Mouse (Mus musculus): ENCODE measurements at regions not wholly inside any gene's neighbourhood (a gene's known extent, or its start where the extent isn't known, plus 50 kb on each side); places are given as distances from the start of the nearest gene placed in this dataset.

- Histone ChIP-seq H3K36me3 (replicated peaks) (no peaks in the 10 kb centered on the region), H3K4me2 (no peak overlapping the region), H3K9me3 (replicated peaks) (no peaks in the 10 kb centered on the region), H3K27me3 (peaks cover 5% of the 10 kb centered on the region; the same call in 1 of the 2 replicates), H3K4me3 (replicated peaks) (no peak overlapping the region), H3K9ac (no peak overlapping the region), H3K4me1 (replicated peaks) (peaks cover 4% of the 10 kb centered on the region), H3K27ac (replicated peaks) (no peak overlapping the region)
- ATAC-seq (ENCODE audit: insufficient read depth) = no peak
- WGBS (ENCODE audit: insufficient replicate concordance) = 35% methylated on average over 10 of the region's 10 CpGs
Measured at GRCm38 (mm10) chr16:29877372-29878123, 186.6 kb upstream of the Hes1 start.

GRCm38 (mm10) chr16:29879665-29880064 lies 184.5 kb upstream of the Hes1 start:
- H3K4me3 ChIP-seq (replicated peaks) = no peak overlapping the region
- no peak overlapping the region for H3K4me2 ChIP-seq
- WGBS (ENCODE audit: insufficient replicate concordance) = 60% methylated on average over 6 of the region's 6 CpGs
- no peak overlapping the region for H3K27ac ChIP-seq (replicated peaks)
- no peaks in the 10 kb centered on the region for H3K9me3 ChIP-seq (replicated peaks)
- no peaks in the 10 kb centered on the region for H3K36me3 ChIP-seq (replicated peaks)
- peaks cover 5% of the 10 kb centered on the region; the same call in 1 of the 2 replicates for H3K27me3 ChIP-seq
- no peak overlapping the region for H3K9ac ChIP-seq
- H3K4me1 ChIP-seq (replicated peaks) = peaks cover 6% of the 10 kb centered on the region
- ATAC-seq (ENCODE audit: insufficient read depth) = no peak

GRCm38 (mm10) chr16:29881497-29881896 lies 182.7 kb upstream of the Hes1 start:
- whole genome bisulfite sequencing (ENCODE audit: insufficient replicate concordance) = 57% methylated on average over 12 of the region's 12 CpGs

GRCm38 (mm10) chr16:29882226-29882972 lies 181.8 kb upstream of the Hes1 start:
- ATAC-seq (ENCODE audit: insufficient read depth) = no peak
- Histone ChIP-seq H3K9ac (no peak overlapping the region), H3K36me3 (replicated peaks) (no peaks in the 10 kb centered on the region), H3K27me3 (peaks cover 5% of the 10 kb centered on the region; the same call in 1 of the 2 replicates), H3K4me1 (replicated peaks) (peaks cover 6% of the 10 kb centered on the region), H3K4me2 (no peak overlapping the region), H3K27ac (replicated peaks) (no peak overlapping the region), H3K9me3 (replicated peaks) (no peaks in the 10 kb centered on the region), H3K4me3 (replicated peaks) (no peak overlapping the region)
- WGBS (ENCODE audit: insufficient replicate concordance) = 24% methylated on average over 10 of the region's 10 CpGs

More at GRCm38 (mm10) chr16:29881497-29881896, 182.7 kb upstream of the Hes1 start:
- Histone ChIP-seq H3K9me3 (replicated peaks) (no peaks in the 10 kb centered on the region), H3K4me1 (replicated peaks) (peaks cover 6% of the 10 kb centered on the region), H3K27me3 (peaks cover 5% of the 10 kb centered on the region; the same call in 1 of the 2 replicates), H3K4me3 (replicated peaks) (no peak overlapping the region), H3K4me2 (no peak overlapping the region), H3K36me3 (replicated peaks) (no peaks in the 10 kb centered on the region), H3K9ac (no peak overlapping the region), H3K27ac (replicated peaks) (no peak overlapping the region)
- ATAC-seq (ENCODE audit: insufficient read depth) = no peak

GRCm38 (mm10) chr16:29883252-29883992 lies 180.8 kb upstream of the Hes1 start:
- Histone ChIP-seq H3K27me3 (peaks cover 5% of the 10 kb centered on the region; the same call in 1 of the 2 replicates), H3K36me3 (replicated peaks) (no peaks in the 10 kb centered on the region), H3K4me1 (replicated peaks) (peaks cover 6% of the 10 kb centered on the region), H3K9ac (no peak overlapping the region), H3K27ac (replicated peaks) (no peak overlapping the region), H3K4me3 (replicated peaks) (no peak overlapping the region), H3K9me3 (replicated peaks) (no peaks in the 10 kb centered on the region), H3K4me2 (no peak overlapping the region)
- WGBS (ENCODE audit: insufficient replicate concordance) = 55% methylated on average over 10 of the region's 10 CpGs
- ATAC-seq (ENCODE audit: insufficient read depth) = no peak

- 55% methylated on average over 4 of the region's 4 CpGs for WGBS (ENCODE audit: insufficient replicate concordance)
- ATAC-seq (ENCODE audit: insufficient read depth) = no peak
- H3K27me3 ChIP-seq = peaks cover 6% of the 10 kb centered on the region; the same call in 1 of the 2 replicates
Measured at GRCm38 (mm10) chr16:29884899-29885298, 179.3 kb upstream of the Hes1 start.

GRCm38 (mm10) chr16:29886755-29887154 lies 177.4 kb upstream of the Hes1 start:
- ATAC-seq (ENCODE audit: insufficient read depth) = no peak
- H3K36me3 ChIP-seq (replicated peaks) = no peaks in the 10 kb centered on the region
- no peak overlapping the region for H3K9ac ChIP-seq
- H3K9me3 ChIP-seq (replicated peaks) = no peaks in the 10 kb centered on the region
- H3K4me1 ChIP-seq (replicated peaks) = peaks cover 14% of the 10 kb centered on the region
- WGBS (ENCODE audit: insufficient replicate concordance) = 53% methylated on average over 4 of the region's 4 CpGs
- H3K4me3 ChIP-seq (replicated peaks) = no peak overlapping the region
- no peak overlapping the region for H3K27ac ChIP-seq (replicated peaks)
- no peak overlapping the region for H3K4me2 ChIP-seq
- H3K27me3 ChIP-seq = peaks cover 5% of the 10 kb centered on the region; the same call in 1 of the 2 replicates

More at GRCm38 (mm10) chr16:29884899-29885298, 179.3 kb upstream of the Hes1 start:
- Histone ChIP-seq H3K4me1 (replicated peaks) (peaks cover 6% of the 10 kb centered on the region), H3K4me2 (no peak overlapping the region), H3K27ac (replicated peaks) (no peak overlapping the region), H3K9me3 (replicated peaks) (no peaks in the 10 kb centered on the region), H3K4me3 (replicated peaks) (no peak overlapping the region), H3K9ac (no peak overlapping the region), H3K36me3 (replicated peaks) (no peaks in the 10 kb centered on the region)

- peaks cover 10% of the 10 kb centered on the region for H3K4me1 ChIP-seq (replicated peaks)
- H3K9me3 ChIP-seq (replicated peaks) = no peaks in the 10 kb centered on the region
- no peak overlapping the region for H3K27ac ChIP-seq (replicated peaks)
- H3K36me3 ChIP-seq (replicated peaks) = no peaks in the 10 kb centered on the region
- peaks cover 28% of the 10 kb centered on the region for H3K27me3 ChIP-seq
- ATAC-seq (ENCODE audit: insufficient read depth) = no peak
- H3K9ac ChIP-seq = no peak overlapping the region
- H3K4me2 ChIP-seq = no peak overlapping the region
- WGBS (ENCODE audit: insufficient replicate concordance) = 44% methylated on average over 4 of the region's 4 CpGs
- H3K4me3 ChIP-seq (replicated peaks) = no peak overlapping the region
Measured at GRCm38 (mm10) chr16:29889346-29889745, 174.8 kb upstream of the Hes1 start.

GRCm38 (mm10) chr16:29891472-29891871 lies 172.7 kb upstream of the Hes1 start:
- H3K27me3 ChIP-seq = peaks cover 32% of the 10 kb centered on the region
- H3K4me1 ChIP-seq (replicated peaks) = peaks cover 10% of the 10 kb centered on the region
- no peaks in the 10 kb centered on the region for H3K36me3 ChIP-seq (replicated peaks)
- no peak overlapping the region for H3K4me3 ChIP-seq (replicated peaks)
- ATAC-seq (ENCODE audit: insufficient read depth) = no peak
- no peak overlapping the region for H3K9ac ChIP-seq
- WGBS (ENCODE audit: insufficient replicate concordance) = 18% methylated on average over 7 of the region's 7 CpGs
- no peak overlapping the region for H3K27ac ChIP-seq (replicated peaks)
- no peaks in the 10 kb centered on the region for H3K9me3 ChIP-seq (replicated peaks)
- H3K4me2 ChIP-seq = no peak overlapping the region

- WGBS (ENCODE audit: insufficient replicate concordance) = 29% methylated on average over 21 of the region's 21 CpGs
- Histone ChIP-seq H3K9me3 (replicated peaks) (no peaks in the 10 kb centered on the region), H3K9ac (no peak overlapping the region), H3K4me1 (replicated peaks) (peaks cover 10% of the 10 kb centered on the region), H3K4me2 (no peak overlapping the region), H3K27me3 (peaks cover 32% of the 10 kb centered on the region), H3K36me3 (replicated peaks) (no peaks in the 10 kb centered on the region), H3K4me3 (replicated peaks) (no peak overlapping the region), H3K27ac (replicated peaks) (no peak overlapping the region)
- no peak for ATAC-seq (ENCODE audit: insufficient read depth)
Measured at GRCm38 (mm10) chr16:29893871-29894828, 170.0 kb upstream of the Hes1 start.

All from liver, embryonic 15.5 days (tissue).